Mouse (Mus musculus): ENCODE measurements around the gene Ptcra. TPM values are rescaled to one million over a fixed set of nuclear protein-coding genes. Genes with fewer than 3 reads are reported as not detected.
A peak's percentile ranks its signal among the peaks of the same experiment; 100 is the strongest.
"Not testable (repeated sequence)": the region's sequence is repeated elsewhere in the genome, so short reads cannot be mapped to it uniquely, and the experiment has no call there.

The Ptcra gene
- 0.23 and 0.44 TPM in 2 replicates for polyA plus RNA-seq (2015; fragmentation: Nextera tagmentation; extraction: Ambion mirVana)

DNA sequence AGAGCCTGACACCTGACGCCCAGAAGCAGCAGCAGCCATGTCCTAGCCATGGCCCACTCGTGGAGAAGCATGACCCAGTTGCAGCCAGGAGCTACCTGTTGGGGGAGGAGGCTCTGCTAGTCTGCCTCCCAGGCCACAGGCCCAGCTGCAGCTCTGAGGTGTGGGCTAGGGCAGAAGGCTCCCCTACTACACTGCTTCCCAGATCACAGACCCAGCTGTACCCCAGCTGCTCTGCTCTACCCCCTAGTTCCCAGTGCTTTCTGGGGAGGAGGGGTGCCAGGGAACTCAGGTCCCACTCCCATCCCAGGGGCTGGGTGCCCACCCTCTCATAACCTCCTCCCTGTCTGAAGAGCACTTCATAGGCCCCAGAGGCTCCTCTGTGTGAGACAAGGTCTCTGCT is at the start of gene Ptcra:
Ptcra (minus strand) TSS at position 169 of the 400 bp plus-strand sequence.
- 55% methylated on average over 2 of the region's 2 CpGs for WGBS
- no peak for ATAC-seq (ENCODE audit: extremely low read depth, insufficient number of reproducible peaks, low FRiP score, low TSS enrichment)
- Histone ChIP-seq H3K27me3 (replicated peaks) (no peaks in the 10 kb centered on the region), H3K36me3 (no peaks in the 10 kb centered on the region), H3K27ac (replicated peaks) (no peak within 1 kb of the TSS), H3K9ac (no peak within 1 kb of the TSS), H3K4me2 (no peak within 1 kb of the TSS), H3K9me3 (no peaks in the 10 kb centered on the region), H3K4me1 (no peaks in the 10 kb centered on the region), H3K4me3 (no peak within 1 kb of the TSS)

DNA sequence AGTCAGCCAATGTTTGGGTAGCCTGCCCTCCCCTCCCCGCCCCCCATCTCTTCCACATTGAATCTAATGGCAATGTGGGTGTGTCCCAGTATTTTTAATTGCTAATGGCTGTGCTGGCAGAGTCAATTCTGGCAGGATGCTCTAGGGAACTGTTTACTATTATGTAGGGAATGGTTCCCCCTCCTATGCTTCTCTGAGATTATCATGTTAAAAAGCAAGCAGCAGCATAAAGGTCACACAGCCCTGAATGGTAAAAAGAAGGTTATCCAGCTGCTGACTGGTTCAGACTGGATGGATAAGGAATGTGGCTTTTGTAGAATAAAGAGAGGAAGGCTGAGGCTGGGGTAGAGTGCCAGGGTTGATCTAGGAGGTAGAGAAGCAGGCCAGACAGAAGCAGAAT is 48.9 kb upstream of the Ptcra start:
- 94% methylated on average over 1 of the region's 1 CpGs for WGBS
- H3K9ac ChIP-seq, result no peak overlapping the region
- peaks cover 84% of the 10 kb centered on the region for H3K36me3 ChIP-seq
- H3K4me3 ChIP-seq, result no peak overlapping the region
- no peak overlapping the region for H3K27ac ChIP-seq (replicated peaks)
- H3K27me3 ChIP-seq (replicated peaks), result no peaks in the 10 kb centered on the region
- H3K4me1 ChIP-seq, result peaks cover 8% of the 10 kb centered on the region; the same call in 1 of the 2 replicates
- H3K9me3 ChIP-seq, result no peaks in the 10 kb centered on the region
- ATAC-seq (ENCODE audit: extremely low read depth, insufficient number of reproducible peaks, low FRiP score, low TSS enrichment), result no peak
- H3K4me2 ChIP-seq, result no peak overlapping the region

DNA sequence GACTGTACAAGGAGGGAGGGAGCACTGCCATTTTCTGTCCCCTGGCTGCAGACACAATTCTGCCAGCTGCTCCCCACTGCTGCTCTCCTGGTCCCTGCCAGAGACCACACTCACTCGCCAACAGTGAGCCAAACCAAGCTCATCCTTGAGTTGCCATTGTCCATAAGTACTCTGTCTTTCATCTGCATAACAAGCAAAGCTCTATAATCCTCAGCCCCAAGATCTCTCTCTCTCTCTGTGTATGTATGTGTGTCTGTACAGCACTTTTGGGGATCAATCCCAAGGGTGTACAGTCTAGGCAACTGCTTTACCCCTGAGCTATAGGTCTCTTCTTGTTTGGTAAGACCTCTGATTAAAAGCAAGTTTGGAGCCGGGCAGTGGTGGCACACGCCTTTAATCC is 47.2 kb upstream of the Ptcra start:
- no peak overlapping the region for H3K4me3 ChIP-seq
- ATAC-seq (ENCODE audit: extremely low read depth, insufficient number of reproducible peaks, low FRiP score, low TSS enrichment), result no peak
- H3K27me3 ChIP-seq (replicated peaks), result no peaks in the 10 kb centered on the region
- H3K4me2 ChIP-seq, result no peak overlapping the region
- no peak overlapping the region for H3K27ac ChIP-seq (replicated peaks)
- H3K36me3 ChIP-seq, result peaks cover 90% of the 10 kb centered on the region
- H3K9me3 ChIP-seq, result no peaks in the 10 kb centered on the region
- no peak overlapping the region for H3K9ac ChIP-seq
- peaks cover 8% of the 10 kb centered on the region; the same call in 1 of the 2 replicates for H3K4me1 ChIP-seq
- 85% methylated on average over 3 of the region's 3 CpGs for WGBS

DNA sequence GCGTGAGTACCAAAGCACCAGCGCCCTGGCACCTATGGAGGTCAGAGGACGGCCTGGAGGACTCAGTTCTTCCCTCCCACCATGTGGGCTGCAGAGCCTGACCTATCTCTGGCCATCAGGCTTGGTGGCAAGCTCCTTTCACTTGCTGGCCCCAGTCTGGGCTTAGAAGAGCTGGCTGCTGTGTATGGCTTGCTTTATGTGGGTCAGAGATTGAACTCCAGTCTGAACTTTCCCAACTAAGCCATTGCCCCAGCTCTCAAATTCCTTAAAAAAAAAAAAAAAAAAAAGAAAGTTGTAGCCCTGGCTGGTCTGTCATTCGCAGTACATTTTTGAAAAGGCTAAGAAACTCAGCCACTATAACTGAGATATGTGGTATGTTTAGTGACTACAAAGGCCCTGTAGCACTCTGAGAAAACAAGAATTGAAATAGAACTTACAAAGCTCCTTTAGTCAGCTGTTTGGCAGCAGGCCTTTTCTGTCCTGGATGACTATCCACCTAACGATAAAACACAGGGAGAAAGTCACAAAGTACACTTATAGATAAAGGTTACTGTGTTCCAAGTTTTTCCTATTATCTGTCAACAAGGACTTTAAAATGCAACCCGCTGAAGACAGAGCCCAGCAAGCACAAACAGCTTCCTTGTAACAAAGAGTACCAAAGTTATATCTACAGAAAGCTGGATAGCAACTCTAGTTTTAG is 45.8 kb upstream of the Ptcra start:
- WGBS, result 68% methylated on average over 6 of the region's 6 CpGs
- no peak overlapping the region for H3K9ac ChIP-seq
- H3K4me3 ChIP-seq, result no peak overlapping the region
- peaks cover 92% of the 10 kb centered on the region for H3K36me3 ChIP-seq
- no peak for ATAC-seq (ENCODE audit: extremely low read depth, insufficient number of reproducible peaks, low FRiP score, low TSS enrichment)
- H3K27ac ChIP-seq (replicated peaks), result peak overlapping the region; percentile 65
- peaks cover 8% of the 10 kb centered on the region; the same call in 1 of the 2 replicates for H3K4me1 ChIP-seq
- H3K9me3 ChIP-seq, result no peaks in the 10 kb centered on the region
- H3K27me3 ChIP-seq (replicated peaks), result no peaks in the 10 kb centered on the region
- no peak overlapping the region for H3K4me2 ChIP-seq

DNA sequence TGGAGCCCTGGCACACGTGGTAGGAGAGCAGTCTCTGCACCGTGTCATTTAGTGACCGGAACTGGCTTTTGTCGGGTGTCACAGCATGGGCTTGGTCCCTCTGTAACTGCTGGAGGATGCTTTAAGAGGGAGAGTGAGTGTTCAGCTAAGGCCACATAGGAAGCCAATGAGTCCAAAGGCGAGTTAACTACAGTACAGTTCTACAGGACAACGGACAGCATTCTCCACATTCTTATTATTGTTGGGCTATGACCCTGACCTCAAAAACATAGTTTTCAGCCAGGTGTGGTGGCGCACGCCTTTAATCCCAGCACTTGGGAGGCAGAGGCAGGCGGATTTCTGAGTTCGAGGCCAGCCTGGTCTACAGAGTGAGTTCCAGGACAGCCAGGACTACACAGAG is 44.9 kb upstream of the Ptcra start:
- H3K4me1 ChIP-seq, result peaks cover 8% of the 10 kb centered on the region; the same call in 1 of the 2 replicates
- no peak for ATAC-seq (ENCODE audit: extremely low read depth, insufficient number of reproducible peaks, low FRiP score, low TSS enrichment)
- 83% methylated on average over 10 of the region's 10 CpGs for WGBS

DNA sequence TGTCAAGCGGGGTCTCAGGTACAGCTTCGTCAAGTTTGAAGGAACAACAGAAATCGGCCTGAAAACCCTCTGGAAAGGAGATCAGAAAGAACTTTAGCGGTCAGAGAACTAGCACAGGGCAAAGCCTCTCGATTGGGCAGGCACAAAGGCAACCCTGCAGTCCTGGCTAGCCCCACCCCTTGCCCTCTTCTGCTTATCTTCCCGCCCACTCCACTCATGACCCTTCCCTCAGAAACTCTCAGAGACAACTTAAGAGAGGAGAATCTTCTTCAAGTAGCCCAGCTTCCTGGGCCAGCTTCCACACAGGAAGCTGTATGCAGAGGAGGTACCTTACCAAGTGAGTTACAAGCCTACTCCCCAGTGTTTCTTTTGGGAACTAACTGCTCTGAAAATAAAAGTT is 38.2 kb upstream of the Ptcra start:
- no peak overlapping the region for H3K27ac ChIP-seq (replicated peaks)
- no peak overlapping the region for H3K4me2 ChIP-seq
- WGBS, result 78% methylated on average over 6 of the region's 6 CpGs
- peaks cover 77% of the 10 kb centered on the region for H3K36me3 ChIP-seq
- no peaks in the 10 kb centered on the region for H3K9me3 ChIP-seq
- H3K4me3 ChIP-seq, result no peak overlapping the region
- no peak overlapping the region for H3K9ac ChIP-seq
- H3K27me3 ChIP-seq (replicated peaks), result no peaks in the 10 kb centered on the region
- no peak for ATAC-seq (ENCODE audit: extremely low read depth, insufficient number of reproducible peaks, low FRiP score, low TSS enrichment)
- H3K4me1 ChIP-seq, result peaks cover under 1% of the 10 kb centered on the region; the same call in 1 of the 2 replicates

More for the DNA sequence above, 44.9 kb upstream of the Ptcra start:
- no peak overlapping the region for H3K4me2 ChIP-seq
- no peaks in the 10 kb centered on the region for H3K9me3 ChIP-seq
- no peak overlapping the region for H3K27ac ChIP-seq (replicated peaks)
- H3K36me3 ChIP-seq, result peaks cover 91% of the 10 kb centered on the region
- H3K27me3 ChIP-seq (replicated peaks), result no peaks in the 10 kb centered on the region
- no peak overlapping the region for H3K9ac ChIP-seq
- no peak overlapping the region for H3K4me3 ChIP-seq

DNA sequence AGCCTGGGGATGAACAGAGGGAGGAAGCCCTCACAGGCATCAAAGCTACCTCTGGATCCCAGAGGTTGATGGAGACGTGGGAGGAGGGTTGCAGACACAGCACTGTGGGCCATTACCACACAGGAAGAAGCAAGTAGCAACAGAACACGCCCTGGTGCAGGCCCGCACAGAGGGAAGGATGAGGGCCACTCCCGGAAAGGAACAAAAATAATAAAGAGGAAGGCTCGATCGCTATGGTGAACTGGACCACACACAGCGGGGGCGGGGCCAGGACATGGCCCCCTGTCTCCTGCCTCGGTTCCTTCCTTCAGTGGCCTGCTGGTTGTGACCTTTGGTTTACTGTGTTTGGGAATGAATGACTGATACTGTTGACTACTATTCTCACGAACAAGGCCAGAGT is 36.2 kb upstream of the Ptcra start:
- Histone ChIP-seq H3K9ac (no peak overlapping the region), H3K4me2 (no peak overlapping the region), H3K27ac (replicated peaks) (no peak overlapping the region), H3K9me3 (no peaks in the 10 kb centered on the region), H3K4me3 (no peak overlapping the region), H3K27me3 (replicated peaks) (no peaks in the 10 kb centered on the region), H3K4me1 (peaks cover 5% of the 10 kb centered on the region; the same call in 1 of the 2 replicates), H3K36me3 (peaks cover 56% of the 10 kb centered on the region)
- WGBS, result 83% methylated on average over 10 of the region's 10 CpGs
- no peak for ATAC-seq (ENCODE audit: extremely low read depth, insufficient number of reproducible peaks, low FRiP score, low TSS enrichment)

DNA sequence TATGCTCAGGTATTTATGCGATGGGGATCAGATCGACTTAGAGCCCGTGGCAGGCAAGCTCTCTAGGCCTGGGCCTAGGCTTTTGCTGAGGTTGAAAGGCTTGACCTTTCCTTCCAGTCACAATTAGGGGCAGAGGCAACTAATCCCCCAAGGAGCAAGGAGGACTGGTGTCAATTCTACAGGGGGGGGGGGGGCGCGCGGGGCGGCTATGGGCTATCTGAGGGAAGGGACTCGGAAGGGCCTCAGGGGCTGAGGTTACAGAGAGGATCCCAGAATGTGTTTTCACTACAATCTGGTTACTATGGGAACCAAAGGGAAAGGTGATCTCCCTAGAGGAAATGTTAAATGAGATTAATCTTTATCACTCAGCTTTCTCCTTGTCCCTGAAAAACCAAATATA is 33.9 kb upstream of the Ptcra start:
- 49% methylated on average over 8 of the region's 8 CpGs for WGBS
- Histone ChIP-seq H3K27ac (replicated peaks) (no peak overlapping the region), H3K4me1 (peaks cover 5% of the 10 kb centered on the region; the same call in 1 of the 2 replicates), H3K27me3 (replicated peaks) (no peaks in the 10 kb centered on the region), H3K9ac (no peak overlapping the region), H3K36me3 (peaks cover 38% of the 10 kb centered on the region), H3K4me3 (no peak overlapping the region), H3K4me2 (no peak overlapping the region), H3K9me3 (no peaks in the 10 kb centered on the region)
- ATAC-seq (ENCODE audit: extremely low read depth, insufficient number of reproducible peaks, low FRiP score, low TSS enrichment), result no peak

DNA sequence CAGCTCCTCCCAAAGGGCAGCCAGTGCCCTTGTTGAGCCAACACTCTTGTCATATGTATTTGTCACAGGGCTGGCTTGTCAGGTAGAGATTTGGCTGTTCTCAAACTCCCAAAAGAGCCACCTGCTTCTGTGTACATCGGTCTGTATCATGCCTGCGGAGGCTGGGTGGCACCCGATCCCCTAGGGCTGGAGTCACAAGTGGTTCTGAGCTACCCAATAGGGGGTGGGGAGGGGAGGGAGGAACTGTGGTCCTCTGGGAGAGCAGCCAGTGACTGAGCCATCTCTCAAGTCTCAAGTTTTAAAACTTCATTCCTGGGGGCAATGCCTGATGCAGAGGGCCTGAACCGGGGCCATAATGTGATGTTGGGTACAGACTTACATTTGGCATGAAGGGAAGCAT is 33.2 kb upstream of the Ptcra start:
- H3K27me3 ChIP-seq (replicated peaks), result no peaks in the 10 kb centered on the region
- H3K4me3 ChIP-seq, result no peak overlapping the region
- WGBS, result 88% methylated on average over 4 of the region's 4 CpGs
- H3K36me3 ChIP-seq, result peaks cover 31% of the 10 kb centered on the region
- ATAC-seq (ENCODE audit: extremely low read depth, insufficient number of reproducible peaks, low FRiP score, low TSS enrichment), result no peak
- H3K4me2 ChIP-seq, result no peak overlapping the region
- H3K9ac ChIP-seq, result no peak overlapping the region
- H3K27ac ChIP-seq (replicated peaks), result no peak overlapping the region
- peaks cover 4% of the 10 kb centered on the region; the same call in 1 of the 2 replicates for H3K9me3 ChIP-seq
- peaks cover 5% of the 10 kb centered on the region; the same call in 1 of the 2 replicates for H3K4me1 ChIP-seq

DNA sequence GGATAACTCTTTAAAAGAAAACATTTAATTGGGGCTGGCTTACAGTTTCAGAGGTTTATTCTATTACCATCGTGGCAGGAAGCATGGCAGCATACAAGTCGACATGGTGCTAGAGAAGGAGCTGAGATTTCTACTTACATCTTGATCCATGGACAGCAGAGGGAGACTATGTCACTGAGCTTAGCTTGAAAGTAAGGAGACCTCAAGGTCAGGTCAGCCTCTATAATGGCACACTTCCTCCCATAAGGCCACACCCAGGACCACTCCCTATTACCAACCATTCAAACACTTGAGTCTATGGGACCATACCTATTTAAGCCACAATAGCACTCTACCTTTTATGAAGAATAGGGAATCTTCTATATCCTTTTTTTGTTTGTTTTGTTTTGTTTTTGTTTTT is 29.5 kb upstream of the Ptcra start:
- H3K4me1 ChIP-seq, result peaks cover 5% of the 10 kb centered on the region; the same call in 1 of the 2 replicates
- H3K36me3 ChIP-seq, result no peaks in the 10 kb centered on the region
- H3K4me3 ChIP-seq, result no peak overlapping the region
- 75% methylated on average over 2 of the region's 2 CpGs for WGBS
- no peak for ATAC-seq (ENCODE audit: extremely low read depth, insufficient number of reproducible peaks, low FRiP score, low TSS enrichment)
- no peak overlapping the region for H3K27ac ChIP-seq (replicated peaks)
- H3K9ac ChIP-seq, result no peak overlapping the region
- H3K27me3 ChIP-seq (replicated peaks), result no peaks in the 10 kb centered on the region
- no peak overlapping the region for H3K4me2 ChIP-seq
- H3K9me3 ChIP-seq, result peaks cover 4% of the 10 kb centered on the region; the same call in 1 of the 2 replicates

DNA sequence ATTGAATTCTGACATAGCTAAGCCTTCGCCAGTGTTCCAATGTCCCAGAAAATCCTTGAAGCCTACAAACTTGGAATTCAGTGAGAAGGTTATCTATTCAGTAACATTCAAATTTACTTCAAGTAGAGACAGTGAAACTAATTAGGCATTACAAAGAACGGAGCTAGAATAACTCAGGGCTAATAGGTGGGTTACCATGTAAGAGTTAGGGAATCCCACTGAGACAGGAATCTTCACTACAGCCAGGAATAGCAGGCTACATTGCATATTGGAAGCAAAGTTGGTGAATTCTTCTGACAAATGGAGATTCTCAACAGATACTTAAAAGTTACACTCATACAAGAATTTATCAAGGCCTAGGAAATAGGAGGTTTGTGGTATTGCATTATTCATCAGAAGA is 24.5 kb upstream of the Ptcra start:
- not testable (repeated sequence) for ATAC-seq (ENCODE audit: extremely low read depth, insufficient number of reproducible peaks, low FRiP score, low TSS enrichment); H3K4me1 ChIP-seq; H3K4me2 ChIP-seq; H3K4me3 ChIP-seq; H3K27ac ChIP-seq (replicated peaks); H3K9me3 ChIP-seq; H3K27me3 ChIP-seq (replicated peaks); H3K36me3 ChIP-seq; H3K9ac ChIP-seq
- WGBS, result 65% methylated on average over 2 of the region's 2 CpGs

DNA sequence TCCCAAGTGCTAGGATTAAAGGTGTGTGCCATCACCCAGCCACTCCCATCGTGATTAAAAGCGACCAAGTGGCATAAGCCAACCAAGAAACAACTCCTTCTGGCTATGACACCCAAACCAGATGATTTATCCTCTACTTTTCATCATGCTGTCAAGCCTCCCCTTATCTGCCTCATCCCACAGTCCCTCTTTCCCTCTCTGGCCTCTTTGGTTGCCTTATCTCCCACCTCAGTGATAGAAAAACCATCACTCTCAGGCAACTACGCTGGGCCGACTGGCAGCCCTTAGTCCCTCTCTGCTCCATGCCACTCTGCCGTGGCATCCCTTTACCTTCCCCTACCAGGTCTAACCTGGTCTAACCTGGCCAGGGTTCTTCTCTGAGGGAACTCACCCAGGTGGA is 23.4 kb upstream of the Ptcra start:
- 69% methylated on average over 5 of the region's 5 CpGs for WGBS
- H3K9ac ChIP-seq, result no peak overlapping the region
- no peaks in the 10 kb centered on the region for H3K27me3 ChIP-seq (replicated peaks)
- no peak overlapping the region for H3K4me2 ChIP-seq
- no peak overlapping the region for H3K4me3 ChIP-seq
- no peak for ATAC-seq (ENCODE audit: extremely low read depth, insufficient number of reproducible peaks, low FRiP score, low TSS enrichment)
- no peaks in the 10 kb centered on the region for H3K4me1 ChIP-seq
- no peaks in the 10 kb centered on the region for H3K36me3 ChIP-seq
- H3K9me3 ChIP-seq, result peaks cover 2% of the 10 kb centered on the region; the same call in 1 of the 2 replicates
- H3K27ac ChIP-seq (replicated peaks), result no peak overlapping the region
